Mouse (Mus musculus): ENCODE data around the gene Nmrk1. TPM values are rescaled to one million over a fixed set of nuclear protein-coding genes. Genes with fewer than 3 reads are reported as not detected.
A peak's percentile ranks its signal among the peaks of the same experiment; 100 is the strongest.

The Nmrk1 gene
- total RNA-seq, 4 experiments from 2014 or later = 8.0 to 11.0 (median 10.7) TPM

GRCm38 (mm10) chr19:18615680-18616240 is 16.0 kb upstream of the Nmrk1 start:
- no peak for DNase-seq (ENCODE audit: low spot score in 2 of 2)

- DNase-seq (ENCODE audit: low spot score in 2 of 2) = no peak
Measured at GRCm38 (mm10) chr19:18617504-18617903, 14.2 kb upstream of the Nmrk1 start.

- no peak for DNase-seq (ENCODE audit: low spot score in 2 of 2)
Measured at GRCm38 (mm10) chr19:18619060-18619459, 12.7 kb upstream of the Nmrk1 start.

GRCm38 (mm10) chr19:18619691-18620090 is 12.1 kb upstream of the Nmrk1 start:
- no peak for DNase-seq (ENCODE audit: low spot score in 2 of 2)

GRCm38 (mm10) chr19:18623894-18624293 is 7.9 kb upstream of the Nmrk1 start:
- no peak for DNase-seq (ENCODE audit: low spot score in 2 of 2)

GRCm38 (mm10) chr19:18629589-18629988 is 2.2 kb upstream of the Nmrk1 start:
- no peak for DNase-seq (ENCODE audit: low spot score in 2 of 2)

- DNase-seq (ENCODE audit: low spot score in 2 of 2) = no peak
Measured at GRCm38 (mm10) chr19:18630221-18631119, 1.3 kb upstream of the Nmrk1 start.

GRCm38 (mm10) chr19:18631161-18631643 is 548 bp upstream of the Nmrk1 start:
- peak in 1 of 2 experiments; percentile 24 for DNase-seq (ENCODE audit: low spot score in 2 of 2)

- DNase-seq (ENCODE audit: low spot score in 2 of 2) = no peak
Measured at GRCm38 (mm10) chr19:18632231-18633185, 758 bp downstream of the Nmrk1 start.

- no peak for DNase-seq (ENCODE audit: low spot score in 2 of 2)
Measured at GRCm38 (mm10) chr19:18637954-18638353, 6.2 kb downstream of the Nmrk1 start.

GRCm38 (mm10) chr19:18638949-18639348 is 7.2 kb downstream of the Nmrk1 start:
- no peak for DNase-seq (ENCODE audit: low spot score in 2 of 2)

GRCm38 (mm10) chr19:18639552-18639951 is 7.8 kb downstream of the Nmrk1 start:
- no peak for DNase-seq (ENCODE audit: low spot score in 2 of 2)

- DNase-seq (ENCODE audit: low spot score in 2 of 2) = no peak
Measured at GRCm38 (mm10) chr19:18641001-18641400, 9.3 kb downstream of the Nmrk1 start.

GRCm38 (mm10) chr19:18643411-18643810 is 11.7 kb downstream of the Nmrk1 start:
- no peak for DNase-seq (ENCODE audit: low spot score in 2 of 2)

GRCm38 (mm10) chr19:18644084-18644483 is 12.3 kb downstream of the Nmrk1 start:
- DNase-seq (ENCODE audit: low spot score in 2 of 2) = no peak

GRCm38 (mm10) chr19:18646397-18646796 is 14.6 kb downstream of the Nmrk1 start:
- no peak for DNase-seq (ENCODE audit: low spot score in 2 of 2)

GRCm38 (mm10) chr19:18646853-18647420 is 15.2 kb downstream of the Nmrk1 start:
- no peak for DNase-seq (ENCODE audit: low spot score in 2 of 2)

GRCm38 (mm10) chr19:18647775-18648557 is 16.2 kb downstream of the Nmrk1 start:
- DNase-seq (ENCODE audit: low spot score in 2 of 2) = no peak

GRCm38 (mm10) chr19:18648558-18648945 is 16.8 kb downstream of the Nmrk1 start:
- no peak for DNase-seq (ENCODE audit: low spot score in 2 of 2)

GRCm38 (mm10) chr19:18649955-18650354 is 18.2 kb downstream of the Nmrk1 start:
- no peak for DNase-seq (ENCODE audit: low spot score in 2 of 2)
